Mouse (Mus musculus): ENCODE measurements around the gene Aunip. TPM values are rescaled to one million over a fixed set of nuclear protein-coding genes. Genes with fewer than 3 reads are reported as not detected.

The Aunip gene
- polyA plus RNA-seq, 1 experiment from 2014 or later = 14.6 TPM

- WGBS = 85% methylated on average over 10 of the region's 10 CpGs
- peaks cover 10% of the 10 kb centered on the region for H3K36me3 ChIP-seq (ENCODE audit: control insufficient read depth, insufficient read depth, low read length)
- no peak overlapping the region for H3K4me3 ChIP-seq (ENCODE audit: low read length)
- peaks cover 6% of the 10 kb centered on the region for H3K4me1 ChIP-seq (ENCODE audit: control insufficient read depth, insufficient read depth, low read length)
- no peak overlapping the region for H3K9ac ChIP-seq (ENCODE audit: low read depth, low read length)
- no peaks in the 10 kb centered on the region for H3K9me3 ChIP-seq (ENCODE audit: control insufficient read depth, low read length)
- no peak overlapping the region for H3K27ac ChIP-seq (ENCODE audit: low read length)
- ATAC-seq = no peak
- no peaks in the 10 kb centered on the region for H3K27me3 ChIP-seq (replicated peaks; ENCODE audit: control insufficient read depth, insufficient read depth, low read length)
- no peak overlapping the region for H3K4me2 ChIP-seq (ENCODE audit: low read depth, low read length)
These were observed 28.3 kb downstream of the Aunip start for GRCm38 (mm10) chr4:134538997-134539580.

DNA sequence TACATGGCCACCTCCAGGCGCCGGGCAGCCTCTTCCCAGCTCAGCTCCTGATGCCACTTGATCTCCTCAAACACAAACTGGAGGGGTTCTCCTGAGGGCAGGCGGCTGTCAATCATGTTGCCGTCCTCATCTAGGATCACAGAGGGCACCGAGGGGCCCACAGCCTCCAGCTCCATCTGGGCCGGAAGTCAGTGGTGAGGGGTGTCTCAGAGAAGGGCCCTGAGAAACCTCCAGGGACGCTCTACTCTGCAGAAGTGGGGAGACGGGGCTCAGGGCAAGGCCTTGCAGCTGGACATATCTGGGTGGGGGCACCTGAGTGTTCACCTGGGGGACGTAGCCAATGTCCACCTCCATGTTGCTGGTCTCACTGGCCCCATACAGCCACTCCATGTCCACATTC lies 31.9 kb downstream of the Aunip start:
- Histone ChIP-seq H3K27ac (ENCODE audit: low read length) (no peak overlapping the region), H3K9me3 (ENCODE audit: control insufficient read depth, low read length) (no peaks in the 10 kb centered on the region), H3K4me1 (ENCODE audit: control insufficient read depth, insufficient read depth, low read length) (peaks cover 6% of the 10 kb centered on the region; the same call in 1 of the 2 replicates), H3K4me3 (ENCODE audit: low read length) (no peak overlapping the region), H3K36me3 (ENCODE audit: control insufficient read depth, insufficient read depth, low read length) (peaks cover 10% of the 10 kb centered on the region), H3K9ac (ENCODE audit: low read depth, low read length) (no peak overlapping the region), H3K4me2 (ENCODE audit: low read depth, low read length) (no peak overlapping the region), H3K27me3 (replicated peaks; ENCODE audit: control insufficient read depth, insufficient read depth, low read length) (no peaks in the 10 kb centered on the region)
- 92% methylated on average over 9 of the region's 9 CpGs for WGBS
- no peak for ATAC-seq

DNA sequence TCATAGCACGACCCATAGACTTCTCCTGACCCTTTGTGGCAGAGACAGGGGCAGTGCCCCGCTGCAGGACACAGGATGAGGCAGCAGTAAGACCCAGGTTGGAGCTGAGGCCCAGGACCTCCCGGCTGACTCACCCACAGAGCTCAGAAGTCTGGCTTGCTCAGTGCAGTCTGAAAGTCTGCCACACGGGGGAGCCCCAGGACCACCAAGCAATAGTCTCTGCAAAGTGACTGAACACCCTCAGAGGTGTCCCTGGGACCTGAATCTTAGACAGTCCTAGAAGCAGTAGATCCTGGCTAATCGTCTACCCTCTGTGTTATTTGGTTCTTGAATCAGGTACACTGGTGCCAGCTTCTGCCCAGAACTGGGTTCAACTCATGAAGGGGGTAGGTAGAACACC lies 32.5 kb downstream of the Aunip start:
- WGBS = 8% methylated on average over 5 of the region's 5 CpGs

GRCm38 (mm10) chr4:134546814-134547705 lies 36.3 kb downstream of the Aunip start:
- H3K27ac ChIP-seq (ENCODE audit: low read length) = no peak overlapping the region; the same call in 1 of the 2 replicates
- peak overlapping the region; percentile 2; the same call in 1 of the 2 replicates for H3K9ac ChIP-seq (ENCODE audit: low read depth, low read length)
- H3K9me3 ChIP-seq (ENCODE audit: control insufficient read depth, low read length) = peaks cover 6% of the 10 kb centered on the region; the same call in 1 of the 2 replicates
- no peaks in the 10 kb centered on the region for H3K27me3 ChIP-seq (replicated peaks; ENCODE audit: control insufficient read depth, insufficient read depth, low read length)
- peaks cover 12% of the 10 kb centered on the region for H3K36me3 ChIP-seq (ENCODE audit: control insufficient read depth, insufficient read depth, low read length)
- peaks cover 13% of the 10 kb centered on the region for H3K4me1 ChIP-seq (ENCODE audit: control insufficient read depth, insufficient read depth, low read length)
- 58% methylated on average over 9 of the region's 9 CpGs for WGBS
- no peak overlapping the region for H3K4me3 ChIP-seq (ENCODE audit: low read length)
- no peak for ATAC-seq
- no peak overlapping the region for H3K4me2 ChIP-seq (ENCODE audit: low read depth, low read length)

More for the DNA sequence above, 32.5 kb downstream of the Aunip start:
- H3K4me2 ChIP-seq (ENCODE audit: low read depth, low read length) = no peak overlapping the region
- H3K36me3 ChIP-seq (ENCODE audit: control insufficient read depth, insufficient read depth, low read length) = peaks cover 10% of the 10 kb centered on the region
- H3K4me1 ChIP-seq (ENCODE audit: control insufficient read depth, insufficient read depth, low read length) = peaks cover 6% of the 10 kb centered on the region
- H3K9ac ChIP-seq (ENCODE audit: low read depth, low read length) = no peak overlapping the region
- H3K27me3 ChIP-seq (replicated peaks; ENCODE audit: control insufficient read depth, insufficient read depth, low read length) = no peaks in the 10 kb centered on the region
- no peaks in the 10 kb centered on the region for H3K9me3 ChIP-seq (ENCODE audit: control insufficient read depth, low read length)
- peak; percentile 72 for ATAC-seq
- H3K4me3 ChIP-seq (ENCODE audit: low read length) = no peak overlapping the region
- H3K27ac ChIP-seq (ENCODE audit: low read length) = no peak overlapping the region

DNA sequence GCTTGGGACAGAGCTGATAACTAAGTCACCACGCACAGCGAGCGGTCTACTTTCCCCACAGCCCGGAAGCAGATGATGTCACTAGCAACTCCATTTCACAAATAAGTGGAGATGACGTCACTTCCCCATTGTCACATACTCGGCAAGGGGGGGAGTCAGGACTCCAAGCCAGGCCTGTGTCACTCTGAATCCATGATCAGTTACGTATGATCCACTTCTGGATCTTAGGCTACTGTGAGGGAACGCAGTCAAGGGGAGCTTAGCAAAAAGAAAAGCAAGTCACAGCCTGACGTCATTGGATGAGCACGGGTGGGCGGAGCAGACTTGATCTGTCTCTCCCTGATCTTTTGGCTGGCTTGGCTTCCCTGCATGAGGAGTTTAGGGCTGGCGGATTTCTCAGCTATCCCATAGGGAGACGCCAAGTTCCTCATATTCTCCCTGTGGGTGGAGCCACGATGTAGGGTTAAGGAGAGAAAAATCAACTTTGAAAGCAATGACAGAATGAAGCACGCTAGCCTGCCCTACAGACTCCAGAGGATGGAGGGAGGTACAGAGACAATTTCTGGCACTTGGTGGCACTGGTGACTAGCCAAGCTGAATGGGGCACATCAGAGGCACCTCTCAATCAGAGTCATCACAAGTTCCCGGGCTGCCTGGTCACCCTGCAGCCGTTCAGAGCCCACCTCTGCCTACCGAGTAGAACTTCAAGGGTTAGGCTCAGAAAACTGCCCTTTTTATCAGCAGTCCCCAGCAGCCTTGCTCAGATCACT lies 37.6 kb downstream of the Aunip start:
- H3K9ac ChIP-seq (ENCODE audit: low read depth, low read length) = no peak overlapping the region
- ATAC-seq = no peak
- no peaks in the 10 kb centered on the region for H3K27me3 ChIP-seq (replicated peaks; ENCODE audit: control insufficient read depth, insufficient read depth, low read length)
- no peak overlapping the region for H3K27ac ChIP-seq (ENCODE audit: low read length)
- H3K4me1 ChIP-seq (ENCODE audit: control insufficient read depth, insufficient read depth, low read length) = peaks cover 13% of the 10 kb centered on the region
- 70% methylated on average over 18 of the region's 18 CpGs for WGBS
- H3K9me3 ChIP-seq (ENCODE audit: control insufficient read depth, low read length) = peaks cover 6% of the 10 kb centered on the region; the same call in 1 of the 2 replicates
- no peak overlapping the region for H3K4me2 ChIP-seq (ENCODE audit: low read depth, low read length)
- H3K4me3 ChIP-seq (ENCODE audit: low read length) = no peak overlapping the region
- H3K36me3 ChIP-seq (ENCODE audit: control insufficient read depth, insufficient read depth, low read length) = peaks cover 12% of the 10 kb centered on the region

DNA sequence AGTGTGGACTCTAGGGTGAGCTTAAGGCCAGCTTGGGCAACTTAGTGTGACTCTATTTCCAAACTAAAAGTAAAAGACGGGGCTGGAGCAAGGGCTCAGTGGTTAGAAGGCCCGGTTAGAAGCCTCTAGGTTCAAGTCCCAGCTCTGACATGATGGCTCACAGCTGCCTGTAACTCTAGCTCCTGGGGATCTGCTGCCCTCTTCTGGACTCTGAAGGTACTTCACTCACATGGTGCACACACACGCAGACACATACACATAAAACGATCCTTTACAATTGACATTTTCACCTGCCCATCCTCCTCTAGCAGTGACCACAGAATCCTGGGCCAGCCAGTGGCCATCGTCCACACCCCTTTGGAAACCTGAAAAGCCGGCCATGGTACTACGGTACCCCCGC lies 39.1 kb downstream of the Aunip start:
- Histone ChIP-seq H3K27ac (ENCODE audit: low read length) (no peak overlapping the region), H3K9me3 (ENCODE audit: control insufficient read depth, low read length) (peaks cover 6% of the 10 kb centered on the region; the same call in 1 of the 2 replicates), H3K4me2 (ENCODE audit: low read depth, low read length) (no peak overlapping the region), H3K36me3 (ENCODE audit: control insufficient read depth, insufficient read depth, low read length) (peaks cover 12% of the 10 kb centered on the region), H3K27me3 (replicated peaks; ENCODE audit: control insufficient read depth, insufficient read depth, low read length) (no peaks in the 10 kb centered on the region), H3K4me3 (ENCODE audit: low read length) (no peak overlapping the region), H3K4me1 (ENCODE audit: control insufficient read depth, insufficient read depth, low read length) (peaks cover 13% of the 10 kb centered on the region), H3K9ac (ENCODE audit: low read depth, low read length) (no peak overlapping the region)
- no peak for ATAC-seq
- WGBS = 97% methylated on average over 8 of the region's 8 CpGs

- Histone ChIP-seq H3K9me3 (ENCODE audit: control insufficient read depth, low read length) (peaks cover 6% of the 10 kb centered on the region; the same call in 1 of the 2 replicates), H3K9ac (ENCODE audit: low read depth, low read length) (peak within 1 kb of the TSS; percentile 93), H3K4me2 (ENCODE audit: low read depth, low read length) (peak within 1 kb of the TSS; percentile 90), H3K4me1 (ENCODE audit: control insufficient read depth, insufficient read depth, low read length) (peaks cover 13% of the 10 kb centered on the region), H3K36me3 (ENCODE audit: control insufficient read depth, insufficient read depth, low read length) (peaks cover 12% of the 10 kb centered on the region), H3K27ac (ENCODE audit: low read length) (peak within 1 kb of the TSS; percentile 77), H3K27me3 (replicated peaks; ENCODE audit: control insufficient read depth, insufficient read depth, low read length) (no peaks in the 10 kb centered on the region), H3K4me3 (ENCODE audit: low read length) (peak within 1 kb of the TSS; percentile 81)
- peak; percentile 92 for ATAC-seq
- under 1% methylated on average over 64 of the region's 67 CpGs for WGBS
These were observed 40.9 kb downstream of the Aunip start, which contains the start of gene Selenon for GRCm38 (mm10) chr4:134551494-134552316. Gene Selenon, minus strand, starts transcription at chr4:134552166.

DNA sequence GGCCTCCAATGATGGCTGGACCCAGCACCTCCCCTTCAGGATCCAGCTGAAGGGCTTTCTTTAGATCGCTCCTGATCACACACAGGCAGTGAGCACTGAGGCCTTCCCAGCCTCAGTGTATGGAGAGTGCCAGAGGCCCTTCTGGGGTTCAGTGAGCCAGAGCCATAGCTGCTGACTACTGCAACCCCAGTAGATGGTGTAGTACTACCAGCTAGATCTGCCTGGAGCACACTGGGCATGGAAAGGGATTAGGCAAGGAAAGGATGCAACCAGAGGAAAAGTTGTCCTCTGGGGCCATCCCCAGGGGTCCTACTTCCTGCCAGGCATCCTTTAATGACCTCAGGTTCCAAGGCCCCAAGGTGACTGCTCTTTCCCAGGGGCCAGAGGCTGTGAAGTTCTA lies 42.8 kb downstream of the Aunip start:
- 86% methylated on average over 1 of the region's 1 CpGs for WGBS
- peaks cover 12% of the 10 kb centered on the region for H3K4me1 ChIP-seq (ENCODE audit: control insufficient read depth, insufficient read depth, low read length)
- H3K4me2 ChIP-seq (ENCODE audit: low read depth, low read length) = no peak overlapping the region

More for the DNA sequence above, 42.8 kb downstream of the Aunip start:
- Histone ChIP-seq H3K9me3 (ENCODE audit: control insufficient read depth, low read length) (peaks cover 6% of the 10 kb centered on the region; the same call in 1 of the 2 replicates), H3K4me3 (ENCODE audit: low read length) (no peak overlapping the region), H3K36me3 (ENCODE audit: control insufficient read depth, insufficient read depth, low read length) (peaks cover 12% of the 10 kb centered on the region), H3K27me3 (replicated peaks; ENCODE audit: control insufficient read depth, insufficient read depth, low read length) (no peaks in the 10 kb centered on the region), H3K9ac (ENCODE audit: low read depth, low read length) (no peak overlapping the region), H3K27ac (ENCODE audit: low read length) (no peak overlapping the region)
- ATAC-seq = no peak

All from intestine, embryonic 16.5 days (tissue).